Mouse (Mus musculus): ENCODE data around the gene Plekho2.

Gene Plekho2

GRCm38 (mm10) chr9:65579781-65580371 is at the start of gene Plekho2:
Gene Plekho2, minus strand, starts transcription at chr9:65580040.
- DNase-seq (ENCODE audit: low spot score): peak; percentile 83

GRCm38 (mm10) chr9:65629025-65629766 is 49.4 kb upstream of the Plekho2 start, which contains the start of gene Rbpms2:
Gene Rbpms2, plus strand, starts transcription at chr9:65629648.
- DNase-seq (ENCODE audit: low spot score): peak; percentile 11

GRCm38 (mm10) chr9:65624266-65624665 is 44.4 kb upstream of the Plekho2 start:
- no peak for DNase-seq (ENCODE audit: low spot score)

- no peak for DNase-seq (ENCODE audit: low spot score)
These were observed 43.0 kb upstream of the Plekho2 start for GRCm38 (mm10) chr9:65622826-65623225.

- DNase-seq (ENCODE audit: low spot score): no peak
These were observed 41.8 kb upstream of the Plekho2 start for GRCm38 (mm10) chr9:65621666-65622065.

- DNase-seq (ENCODE audit: low spot score): no peak
These were observed 41.4 kb upstream of the Plekho2 start for GRCm38 (mm10) chr9:65621196-65621595.

- DNase-seq (ENCODE audit: low spot score): no peak
These were observed 39.5 kb upstream of the Plekho2 start for GRCm38 (mm10) chr9:65619311-65619710.

- DNase-seq (ENCODE audit: low spot score): no peak
These were observed 33.3 kb upstream of the Plekho2 start for GRCm38 (mm10) chr9:65613098-65613497.

- no peak for DNase-seq (ENCODE audit: low spot score)
These were observed 32.2 kb upstream of the Plekho2 start for GRCm38 (mm10) chr9:65611969-65612486.

- DNase-seq (ENCODE audit: low spot score): no peak
These were observed 27.3 kb upstream of the Plekho2 start for GRCm38 (mm10) chr9:65607120-65607519.

- no peak for DNase-seq (ENCODE audit: low spot score)
These were observed 26.7 kb upstream of the Plekho2 start for GRCm38 (mm10) chr9:65606321-65607109.

- DNase-seq (ENCODE audit: low spot score): peak; percentile 46
These were observed 25.8 kb upstream of the Plekho2 start for GRCm38 (mm10) chr9:65605471-65606136.

- DNase-seq (ENCODE audit: low spot score): no peak
These were observed 23.7 kb upstream of the Plekho2 start for GRCm38 (mm10) chr9:65603401-65604102.

GRCm38 (mm10) chr9:65600951-65601350 is 21.1 kb upstream of the Plekho2 start:
- no peak for DNase-seq (ENCODE audit: low spot score)

GRCm38 (mm10) chr9:65598765-65599249 is 19.0 kb upstream of the Plekho2 start:
- DNase-seq (ENCODE audit: low spot score): no peak

- DNase-seq (ENCODE audit: low spot score): no peak
These were observed 13.8 kb upstream of the Plekho2 start for GRCm38 (mm10) chr9:65593596-65593995.

GRCm38 (mm10) chr9:65592721-65593120 is 12.9 kb upstream of the Plekho2 start:
- DNase-seq (ENCODE audit: low spot score): no peak

- DNase-seq (ENCODE audit: low spot score): no peak
These were observed 9.3 kb upstream of the Plekho2 start for GRCm38 (mm10) chr9:65589091-65589490.

GRCm38 (mm10) chr9:65587573-65588358 is 7.9 kb upstream of the Plekho2 start:
- DNase-seq (ENCODE audit: low spot score): no peak

GRCm38 (mm10) chr9:65587270-65587572 is 7.4 kb upstream of the Plekho2 start:
- no peak for DNase-seq (ENCODE audit: low spot score)
